Mouse (Mus musculus) cerebral cortex, adult 2 months (tissue): ENCODE results near the gene Psg23.

ENCODE experiments used
- WGBS: fragments of 180-500 bp; shearing (Covaris S2); methylation state at CpG from one replicate; pipeline ENCODE4 v1.1.7; 2018; 5-methylcytosine and 5-hydroxymethylcytosine counted together

Psg23 gene

GRCm38 (mm10) chr7:18616401-18616800 is at the start of gene Psg23:
Gene Psg23, minus strand, starts transcription at chr7:18616501.
- WGBS, result 44% methylated on average over 2 of the region's 2 CpGs

DNA sequence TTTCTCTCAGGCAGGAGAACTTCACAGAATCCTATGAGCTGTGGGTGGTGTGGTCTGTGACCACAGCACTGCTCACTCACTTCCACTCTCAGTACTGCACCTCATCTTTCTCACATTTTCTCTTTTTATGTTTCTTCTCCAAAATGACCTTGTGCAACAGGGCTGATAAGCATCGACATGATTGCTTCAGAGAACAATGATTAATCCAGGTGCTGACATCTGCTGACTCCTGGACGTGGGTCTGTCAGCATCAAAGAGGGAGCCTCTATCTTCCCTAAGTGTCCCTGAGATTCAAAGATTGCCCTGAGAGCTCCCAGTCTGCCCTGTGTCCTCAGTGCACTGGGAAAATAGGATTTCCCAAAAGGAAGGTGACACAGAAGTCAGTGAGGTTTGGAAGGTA is 40.3 kb upstream of the Psg23 start, which contains the start of gene Psg21:
TSS of gene Psg21 (minus strand) at position 101 of the 400 bp plus-strand sequence.
- 57% methylated on average over 2 of the region's 2 CpGs for WGBS

DNA sequence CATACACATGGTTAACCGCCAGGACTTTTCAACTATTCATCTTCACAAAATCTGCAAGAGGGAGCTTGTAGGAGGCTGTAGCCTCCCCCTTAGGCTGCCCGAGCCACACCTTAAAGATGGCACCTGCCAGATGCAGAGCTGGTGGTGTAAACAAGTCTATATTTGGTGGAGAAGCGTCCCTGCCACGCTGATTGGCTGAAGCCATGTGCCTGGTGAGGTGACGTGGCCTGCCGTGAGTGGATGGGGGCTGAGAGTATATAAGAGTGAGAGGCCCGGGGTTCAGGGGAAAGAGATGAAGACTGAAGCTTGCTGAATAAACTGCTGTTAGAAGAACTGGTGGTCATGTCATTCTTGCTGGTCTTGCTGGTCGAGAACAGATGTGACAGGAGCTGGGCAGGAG is 10.6 kb upstream of the Psg23 start:
- 74% methylated on average over 8 of the region's 8 CpGs for WGBS

DNA sequence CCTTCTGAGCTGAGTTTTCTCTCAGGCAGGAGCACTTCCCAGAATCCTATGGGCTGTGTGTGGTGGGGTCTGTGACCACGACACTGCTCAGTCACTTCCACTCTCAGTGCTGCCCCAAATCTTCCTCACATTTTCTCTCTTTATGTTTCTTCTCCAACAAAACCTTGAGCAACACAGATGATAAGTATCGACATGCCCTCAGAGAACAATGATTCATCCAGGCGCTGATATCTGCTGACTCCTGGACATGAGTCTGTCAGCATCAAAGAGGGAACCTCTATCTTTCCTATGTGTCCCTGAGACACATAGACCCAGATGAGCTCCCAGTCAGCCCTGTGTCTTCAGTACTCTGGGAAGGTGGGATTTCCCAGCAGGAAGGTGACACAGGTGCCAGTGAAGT is 49.1 kb downstream of the Psg23 start, which contains the start of gene Psg27:
TSS of gene Psg27 (minus strand) at position 101 of the 400 bp plus-strand sequence.
- WGBS, result 83% methylated on average over 3 of the region's 3 CpGs
